Mouse (Mus musculus) heart, adult 2 months (tissue): ENCODE measurements around the gene Stard13.

Experiments used
- CTCF ChIP-seq: fragments of 200-600 bp; IDR thresholded peaks from 2 replicates; pipeline ENCODE4 v1.8.1; 2022; ENCODE audit warnings: antibody characterized with exemption, mild to moderate bottlenecking, moderate library complexity
- POLR2A ChIP-seq: fragments of 200-500 bp; IDR thresholded peaks from 2 replicates; pipeline ENCODE4 v1.6.1; 2011; ENCODE audit warnings: mild to moderate bottlenecking, low read depth, low read length, control low read depth; ENCODE audit not compliant: insufficient read depth

- no peak for TF ChIP-seq CTCF
- peak; percentile 70 for TF ChIP-seq POLR2A
Observed at GRCm38 (mm10) chr5:151189789-151190378, 43.8 kb downstream of the Stard13 start.
